Mouse (Mus musculus) intestine, embryonic 14.5 days (tissue): ENCODE measurements around the gene Kif26b. TPM values are rescaled to one million over a fixed set of nuclear protein-coding genes. Genes with fewer than 3 reads are reported as not detected.

Source experiments
- ATAC-seq: fragments of 200-750 bp; cut with Nextera tagmentation; replicated peaks from 2 replicates; pipeline ENCODE4 v1.8.0; 2017; ENCODE audit warnings: low read depth, moderate number of reproducible peaks, moderate TSS enrichment, moderate library complexity; ENCODE audit not compliant: low FRiP score, low TSS enrichment
- DNase-seq: peaks from one replicate; pipeline ENCODE4 v3.0.0-alpha.2; 2018; ENCODE audit warnings: low spot score
- H3K27ac ChIP-seq: fragments of 300-500 bp; sonication (generic); 2 replicates; pipeline ENCODE4 v1.5.1; 2014; ENCODE audit warnings: low read depth, mild to moderate bottlenecking, control low read depth
- H3K27me3 ChIP-seq: fragments of 300-500 bp; sonication (generic); replicated peaks from 2 replicates; pipeline ENCODE4 v1.6.1; 2014; ENCODE audit warnings: low read length, control low read depth; ENCODE audit not compliant: control insufficient read depth, insufficient read depth
- H3K36me3 ChIP-seq: fragments of 300-500 bp; sonication (generic); 2 replicates; pipeline ENCODE4 v1.6.1; 2014; ENCODE audit warnings: low read length, control low read depth; ENCODE audit not compliant: control insufficient read depth, insufficient read depth
- H3K4me1 ChIP-seq: fragments of 300-500 bp; sonication (generic); replicated peaks from 2 replicates; pipeline ENCODE4 v1.6.1; 2014; ENCODE audit warnings: low read length, control low read depth, mixed read lengths; ENCODE audit not compliant: control insufficient read depth, insufficient read depth
- H3K4me2 ChIP-seq: fragments of 300-500 bp; sonication (generic); 2 replicates; pipeline ENCODE4 v1.6.1; 2014; ENCODE audit warnings: low read length
- H3K4me3 ChIP-seq: fragments of 300-500 bp; sonication (generic); 2 replicates; pipeline ENCODE4 v1.5.1; 2014; ENCODE audit warnings: low read depth, low read length, control low read depth, mixed read lengths
- H3K9ac ChIP-seq: fragments of 300-500 bp; sonication (generic); 2 replicates; pipeline ENCODE4 v1.6.1; 2014; ENCODE audit warnings: mild to moderate bottlenecking, low read length
- H3K9me3 ChIP-seq: fragments of 300-500 bp; sonication (generic); 2 replicates; pipeline ENCODE4 v1.6.1; 2016; ENCODE audit warnings: low read length, control low read depth; ENCODE audit not compliant: control insufficient read depth
- WGBS: fragments of 180-500 bp; shearing (Covaris S2); extraction: QIAGEN DNeasy Blood & Tissue Kit; methylation state at CpG from one replicate; pipeline ENCODE4 v1.1.7; 2014; 5-methylcytosine and 5-hydroxymethylcytosine counted together
- polyA plus RNA-seq: library from polyadenylated mRNA; unstranded; fragments of >200 nt; fragmentation: Nextera tagmentation; extraction: Ambion mirVana; gene quantifications from 2 replicates; pipeline ENCODE4 v1.2.1, GENCODE M21; 2014

The Kif26b gene
- polyA plus RNA-seq, 1 experiment from 2014 or later: 8.8 TPM

- no peak overlapping the region for H3K4me2 ChIP-seq
- ATAC-seq (no peak), DNase-seq (no peak)
- peaks cover under 1% of the 10 kb centered on the region; the same call in 1 of the 2 replicates for H3K36me3 ChIP-seq
- no peak overlapping the region for H3K4me3 ChIP-seq
- H3K27me3 ChIP-seq: no peaks in the 10 kb centered on the region
- H3K9ac ChIP-seq: no peak overlapping the region
- 77% methylated on average over 8 of the region's 8 CpGs for WGBS
- H3K9me3 ChIP-seq: no peaks in the 10 kb centered on the region
- no peak overlapping the region for H3K27ac ChIP-seq
- peaks cover 20% of the 10 kb centered on the region for H3K4me1 ChIP-seq
These were observed 156.2 kb downstream of the Kif26b start for GRCm38 (mm10) chr1:178684991-178685680.

DNA sequence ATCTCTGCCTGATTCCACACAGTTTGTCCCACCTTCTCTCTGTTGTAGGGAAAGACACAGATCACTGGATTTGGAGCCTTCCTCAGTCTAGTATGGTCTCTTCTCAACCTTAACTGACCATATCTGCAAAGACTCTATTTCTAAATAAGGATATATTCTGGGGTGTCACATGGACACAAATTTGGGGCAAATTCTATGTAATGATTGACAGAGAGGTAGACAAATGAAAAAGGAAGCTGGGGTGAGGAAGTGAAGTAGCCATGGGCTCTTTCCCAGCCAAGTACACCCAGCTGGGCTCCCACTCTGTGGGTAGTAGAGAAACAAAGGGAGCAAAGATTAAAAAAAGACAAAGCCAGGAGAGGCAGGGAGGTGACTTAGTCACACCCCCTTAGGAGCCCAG is 158.0 kb downstream of the Kif26b start:
- no peak overlapping the region for H3K9ac ChIP-seq
- H3K27ac ChIP-seq: no peak overlapping the region
- no peaks in the 10 kb centered on the region for H3K36me3 ChIP-seq
- no peaks in the 10 kb centered on the region for H3K27me3 ChIP-seq
- no peak overlapping the region for H3K4me3 ChIP-seq
- no peak for ATAC-seq
- no peak overlapping the region for H3K4me2 ChIP-seq
- peaks cover 22% of the 10 kb centered on the region for H3K4me1 ChIP-seq
- no peaks in the 10 kb centered on the region for H3K9me3 ChIP-seq
- DNase-seq: no peak

- DNase-seq: no peak
- 52% methylated on average over 4 of the region's 4 CpGs for WGBS
- no peak overlapping the region for H3K9ac ChIP-seq
These were observed 160.6 kb downstream of the Kif26b start for GRCm38 (mm10) chr1:178689512-178689911.

DNA sequence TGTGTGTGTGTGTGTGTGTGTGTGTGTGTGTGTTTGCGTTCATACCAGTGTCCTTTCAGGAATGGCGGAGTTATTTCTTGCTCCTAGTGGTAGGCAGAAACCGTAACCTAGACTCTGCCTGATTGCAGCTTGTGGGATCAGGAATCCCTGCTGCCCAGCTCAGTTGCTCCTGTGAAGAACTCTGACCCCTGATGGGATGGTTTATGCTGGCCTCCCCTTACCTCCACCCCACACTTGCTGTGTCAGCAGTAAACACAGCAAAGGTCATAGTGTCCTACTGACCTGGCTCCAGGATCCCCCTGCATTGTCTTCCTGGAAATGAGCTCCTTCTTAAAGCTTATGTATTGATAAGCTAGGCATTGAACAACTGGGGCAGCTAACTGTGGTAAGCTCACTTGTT is 162.8 kb downstream of the Kif26b start:
- 95% methylated on average over 3 of the region's 3 CpGs for WGBS
- Histone ChIP-seq H3K27me3 (no peaks in the 10 kb centered on the region), H3K4me1 (peaks cover 7% of the 10 kb centered on the region; the same call in 1 of the 2 replicates), H3K9ac (no peak overlapping the region), H3K9me3 (no peaks in the 10 kb centered on the region), H3K4me3 (no peak overlapping the region), H3K27ac (no peak overlapping the region), H3K36me3 (no peaks in the 10 kb centered on the region), H3K4me2 (no peak overlapping the region)
- ATAC-seq (no peak), DNase-seq (no peak)

More at GRCm38 (mm10) chr1:178689512-178689911, 160.6 kb downstream of the Kif26b start:
- H3K4me2 ChIP-seq: no peak overlapping the region
- H3K9me3 ChIP-seq: no peaks in the 10 kb centered on the region
- no peak overlapping the region for H3K27ac ChIP-seq
- no peaks in the 10 kb centered on the region for H3K36me3 ChIP-seq
- H3K4me1 ChIP-seq: peaks cover 11% of the 10 kb centered on the region; the same call in 1 of the 2 replicates
- no peak overlapping the region for H3K4me3 ChIP-seq
- no peak for ATAC-seq
- no peaks in the 10 kb centered on the region for H3K27me3 ChIP-seq

GRCm38 (mm10) chr1:178700102-178700501 is 171.2 kb downstream of the Kif26b start:
- H3K9ac ChIP-seq: no peak overlapping the region
- DNase-seq (no peak), ATAC-seq (no peak)
- no peak overlapping the region for H3K4me2 ChIP-seq
- H3K27ac ChIP-seq: no peak overlapping the region
- no peaks in the 10 kb centered on the region for H3K9me3 ChIP-seq
- 0 out of 2 replicates have a peak, but pooled peaks cover 2% of the 10 kb centered on the region for H3K4me1 ChIP-seq
- no peaks in the 10 kb centered on the region for H3K27me3 ChIP-seq
- 54% methylated on average over 4 of the region's 4 CpGs for WGBS
- no peaks in the 10 kb centered on the region for H3K36me3 ChIP-seq
- no peak overlapping the region for H3K4me3 ChIP-seq

DNA sequence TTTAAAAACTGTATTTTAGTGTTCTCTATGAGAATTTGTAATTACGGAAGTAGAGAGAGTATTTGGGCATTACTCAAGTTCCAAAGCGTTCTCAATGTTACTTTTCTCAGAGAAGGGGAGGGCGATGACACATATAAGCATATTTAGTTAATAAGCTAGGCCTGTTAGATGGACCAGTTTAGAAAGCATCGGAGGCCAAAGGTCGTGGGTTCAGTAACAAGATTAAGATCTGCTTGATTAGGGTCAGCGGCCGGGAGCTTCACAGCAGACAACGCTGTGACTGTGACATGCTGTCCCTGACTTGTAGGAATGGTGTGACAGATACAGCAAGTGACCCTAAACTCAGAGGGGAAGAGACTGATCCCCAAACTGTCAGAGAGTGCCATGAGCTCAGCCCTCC is 174.6 kb downstream of the Kif26b start:
- Histone ChIP-seq H3K4me3 (no peak overlapping the region), H3K27ac (no peak overlapping the region), H3K36me3 (no peaks in the 10 kb centered on the region), H3K9ac (no peak overlapping the region), H3K4me2 (no peak overlapping the region), H3K9me3 (no peaks in the 10 kb centered on the region), H3K4me1 (0 out of 2 replicates have a peak, but pooled peaks cover 2% of the 10 kb centered on the region), H3K27me3 (no peaks in the 10 kb centered on the region)
- no peak for ATAC-seq
- no peak for DNase-seq
- 67% methylated on average over 8 of the region's 8 CpGs for WGBS

GRCm38 (mm10) chr1:178707925-178708351 is 179.0 kb downstream of the Kif26b start:
- Histone ChIP-seq H3K27me3 (no peaks in the 10 kb centered on the region), H3K4me3 (no peak overlapping the region), H3K27ac (no peak overlapping the region), H3K9ac (no peak overlapping the region), H3K36me3 (no peaks in the 10 kb centered on the region), H3K4me2 (no peak overlapping the region), H3K4me1 (no peaks in the 10 kb centered on the region; the same call in 1 of the 2 replicates), H3K9me3 (no peaks in the 10 kb centered on the region)
- DNase-seq (no peak), ATAC-seq (peak; percentile 76)
- 24% methylated on average over 7 of the region's 7 CpGs for WGBS

DNA sequence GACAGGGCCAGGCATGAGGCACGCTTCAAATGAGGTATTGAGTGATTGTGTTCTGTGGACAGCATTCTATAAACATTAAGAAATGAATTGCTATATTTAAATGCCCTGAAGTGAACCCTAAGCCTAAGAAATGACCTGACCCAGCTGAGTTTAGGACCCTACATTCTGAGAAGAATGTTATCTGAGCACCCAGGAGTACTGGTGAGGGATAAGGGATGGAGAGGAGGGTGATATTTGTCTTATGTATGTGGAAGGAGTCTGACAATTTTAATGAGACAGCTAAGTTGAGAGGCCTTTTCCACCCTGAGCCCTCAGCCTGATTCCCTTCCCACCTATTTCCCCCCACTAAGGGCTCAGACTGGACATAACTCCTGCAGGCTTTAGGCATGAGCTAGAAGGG is 179.4 kb downstream of the Kif26b start:
- Histone ChIP-seq H3K27me3 (no peaks in the 10 kb centered on the region), H3K27ac (no peak overlapping the region), H3K9me3 (no peaks in the 10 kb centered on the region), H3K4me2 (no peak overlapping the region), H3K4me1 (no peaks in the 10 kb centered on the region; the same call in 1 of the 2 replicates), H3K4me3 (no peak overlapping the region), H3K36me3 (no peaks in the 10 kb centered on the region), H3K9ac (no peak overlapping the region)
- ATAC-seq (no peak), DNase-seq (no peak)
- 43% methylated on average over 1 of the region's 1 CpGs for WGBS
